Mouse (Mus musculus) lung, postnatal 0 days (tissue): ENCODE measurements around the gene Syne3.
A peak's percentile ranks its signal among the peaks of the same experiment; 100 is the strongest.

ENCODE experiments used
- CTCF ChIP-seq: IDR thresholded peaks from 2 replicates; pipeline ENCODE4 v1.5.1; 2016; ENCODE audit warnings: antibody characterized with exemption, mild to moderate bottlenecking
- EP300 ChIP-seq: IDR thresholded peaks from 2 replicates; pipeline ENCODE4 v1.6.1; 2016; ENCODE audit warnings: antibody characterized with exemption, mild to moderate bottlenecking, control low read depth

- TF ChIP-seq CTCF: peak; percentile 52
- no peak for TF ChIP-seq EP300
Measured at GRCm38 (mm10) chr12:104985088-104985487, 24.5 kb downstream of the Syne3 start.
